Mouse (Mus musculus) cerebellum, postnatal 25 days (tissue): ENCODE measurements at regions not wholly inside any gene's neighbourhood (a gene's known extent, or its start where the extent isn't known, plus 50 kb on each side); places are given as distances from the start of the nearest gene placed in this dataset.

Experiments
- DNase-seq, 2 experiments: peaks; one replicate each; pipeline ENCODE4 v3.0.0; 2021; ENCODE audit warnings: mixed read lengths in 2 of 2

GRCm38 (mm10) chr14:87348825-87349224, 67.6 kb upstream of the Tdrd3 start:
- no peak for DNase-seq

- DNase-seq: no peak
These were observed 50.6 kb upstream of the Tdrd3 start for GRCm38 (mm10) chr14:87365793-87366192.
